Mouse (Mus musculus) fat pad, adult 2 months (tissue): ENCODE measurements around the gene Fscn2.
"Not testable (repeated sequence)": the region's sequence is repeated elsewhere in the genome, so short reads cannot be mapped to it uniquely, and the experiment has no call there.

Source experiments
- DNase-seq: peaks from one replicate; pipeline ENCODE4 v3.0.0-alpha.2; 2011; ENCODE audit warnings: low read depth, low spot score; ENCODE audit errors: extremely low read depth

Fscn2 gene

DNA sequence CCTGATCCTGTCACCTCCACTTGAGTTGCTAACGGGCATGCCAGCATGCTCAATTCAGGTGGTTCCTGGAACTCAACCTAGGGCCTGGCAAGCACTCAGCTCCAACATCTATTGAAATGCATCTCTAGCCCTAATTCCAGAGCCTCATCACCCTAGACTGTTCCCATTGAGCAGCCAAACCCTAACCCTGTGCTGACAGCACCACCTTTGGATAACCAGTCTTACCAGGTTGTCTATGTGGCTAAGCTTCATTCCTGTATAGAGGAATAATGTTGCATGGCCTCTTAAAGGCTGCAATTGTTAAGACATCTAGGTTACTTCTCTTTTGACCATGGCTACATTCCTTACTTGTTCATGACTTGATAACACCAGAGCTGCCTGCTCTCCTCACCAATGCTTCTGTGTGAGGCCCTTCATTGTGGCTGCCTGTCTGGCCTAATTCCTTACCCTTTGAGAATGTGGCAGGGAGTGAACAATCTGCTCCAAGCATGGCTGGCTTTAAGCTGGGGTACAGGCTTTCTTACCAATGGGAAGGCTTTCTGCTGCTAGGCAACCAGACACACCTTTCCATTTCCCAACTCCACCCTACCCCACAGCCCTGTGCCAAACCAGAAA is 16.2 kb upstream of the Fscn2 start:
- DNase-seq, result no peak

DNA sequence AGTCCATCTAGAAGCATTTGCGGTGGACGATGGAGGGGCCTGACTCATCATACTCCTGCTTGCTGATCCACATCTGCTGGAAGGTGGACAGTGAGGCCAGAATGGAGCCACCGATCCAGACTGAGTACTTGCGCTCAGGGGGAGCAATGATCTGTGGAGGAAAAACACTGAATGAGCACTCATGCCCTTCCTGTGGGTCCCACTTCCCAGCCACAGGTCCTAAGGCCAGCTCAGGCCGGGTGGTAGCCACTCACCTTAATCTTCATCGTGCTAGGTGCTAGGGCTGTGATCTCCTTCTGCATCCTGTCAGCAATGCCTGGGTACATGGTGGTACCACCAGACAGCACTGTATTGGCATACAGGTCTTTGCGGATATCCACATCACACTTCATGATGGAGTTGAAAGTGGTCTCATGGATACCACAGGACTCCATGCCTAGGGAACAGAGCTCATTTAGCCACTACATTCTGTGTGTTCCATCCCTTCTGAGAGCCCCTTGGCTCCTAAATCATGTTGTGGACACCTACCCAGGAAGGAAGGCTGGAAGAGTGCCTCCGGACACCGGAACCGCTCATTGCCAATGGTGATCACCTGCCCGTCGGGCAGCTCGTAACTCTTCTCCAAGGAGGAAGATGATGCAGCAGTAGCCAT is 14.8 kb upstream of the Fscn2 start:
- DNase-seq, result not testable (repeated sequence)

DNA sequence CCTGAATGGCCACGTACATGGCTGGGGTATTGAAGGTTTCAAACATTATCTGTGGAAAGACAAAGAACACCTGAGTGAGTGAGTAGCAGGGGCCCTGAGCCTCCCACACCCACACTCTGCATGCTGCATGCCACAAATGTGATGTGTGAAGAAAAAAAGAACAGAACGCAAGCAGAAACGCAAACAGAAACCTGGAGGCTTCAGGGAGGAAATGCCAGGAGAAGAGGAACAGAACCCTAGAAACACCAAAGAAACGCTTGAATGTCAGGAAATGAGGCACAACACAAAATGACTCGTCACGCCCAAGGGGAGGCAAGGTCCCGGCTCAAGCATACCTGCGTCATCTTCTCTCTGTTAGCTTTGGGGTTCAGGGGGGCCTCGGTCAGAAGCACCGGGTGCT is 14.0 kb upstream of the Fscn2 start:
- no peak for DNase-seq

DNA sequence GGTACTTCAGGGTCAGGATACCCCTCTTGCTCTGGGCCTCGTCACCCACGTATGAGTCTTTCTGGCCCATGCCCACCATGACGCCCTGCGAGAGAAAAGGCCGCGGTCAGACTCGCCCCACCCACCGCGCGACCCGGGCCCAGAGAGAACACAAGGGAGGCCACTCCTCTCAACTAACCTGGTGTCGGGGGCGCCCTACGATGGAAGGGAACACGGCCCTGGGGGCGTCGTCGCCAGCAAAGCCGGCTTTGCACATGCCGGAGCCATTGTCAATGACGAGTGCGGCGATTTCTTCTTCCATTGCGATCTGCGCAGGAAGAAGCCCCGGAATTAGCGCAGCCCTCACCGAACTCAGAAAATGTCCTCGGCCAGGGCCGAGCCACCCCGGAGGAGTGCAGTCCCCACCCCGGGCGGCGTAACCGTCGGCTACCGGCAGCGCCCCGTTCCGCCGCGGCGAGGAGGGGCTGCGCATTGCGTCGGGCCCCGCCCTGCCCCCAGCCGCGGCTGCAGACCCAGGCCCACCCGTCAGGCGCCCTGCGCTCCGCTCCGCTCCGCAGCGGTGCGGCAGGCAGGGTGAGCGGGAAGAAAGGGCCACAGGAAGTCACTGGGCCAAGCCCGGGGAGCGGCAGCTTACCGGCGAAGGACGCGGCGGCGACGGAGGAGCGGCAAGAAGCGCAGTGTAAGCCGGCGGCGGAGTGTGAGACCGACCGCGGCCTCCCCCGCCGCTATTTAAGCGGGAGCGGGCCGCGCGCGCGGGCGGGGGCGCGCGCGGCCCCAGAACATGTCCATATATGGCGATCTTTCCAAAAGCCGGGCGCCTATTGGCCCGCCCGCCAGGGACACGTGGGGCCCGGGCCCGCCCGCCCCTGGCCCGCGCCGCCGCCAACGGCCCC is 13.3 kb upstream of the Fscn2 start, which contains the start of gene Actg1:
Gene Actg1 (minus strand): TSS at position 752 of the 893 bp plus-strand sequence.
- DNase-seq, result no peak

DNA sequence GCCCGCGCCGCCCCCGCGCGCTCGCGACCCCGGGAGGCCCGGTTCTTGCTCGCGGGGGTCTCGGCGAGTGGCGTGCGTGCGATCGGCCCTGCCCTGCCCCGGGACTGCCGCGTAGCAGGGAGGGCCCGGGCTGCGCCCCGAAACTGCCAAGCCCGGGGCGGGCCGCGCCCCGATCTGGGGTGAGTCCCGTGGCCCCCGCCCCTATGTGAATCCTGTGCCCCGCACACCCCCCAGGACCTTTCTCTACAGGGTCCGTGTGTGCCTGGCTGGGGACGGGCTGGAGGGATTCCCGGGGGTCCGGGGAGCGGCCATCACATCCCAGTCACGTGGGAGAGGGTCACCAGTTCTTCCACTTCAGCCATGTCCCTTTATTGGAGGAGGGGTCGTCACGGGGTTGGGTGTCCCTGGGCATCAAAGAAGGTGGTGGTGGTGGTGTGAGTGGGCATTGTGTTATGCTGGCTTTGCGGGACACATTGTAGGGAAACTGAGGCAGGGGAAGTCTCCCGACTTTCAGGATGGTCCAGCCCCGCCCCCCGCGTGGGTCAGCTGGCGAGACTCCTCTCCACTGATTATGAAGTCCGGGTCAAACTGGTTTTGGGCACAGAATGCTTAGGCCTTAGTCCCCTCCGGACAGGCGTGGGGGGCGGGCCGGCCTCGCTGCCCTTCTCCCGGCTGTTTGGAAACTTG is 12.5 kb upstream of the Fscn2 start:
- DNase-seq, result no peak

DNA sequence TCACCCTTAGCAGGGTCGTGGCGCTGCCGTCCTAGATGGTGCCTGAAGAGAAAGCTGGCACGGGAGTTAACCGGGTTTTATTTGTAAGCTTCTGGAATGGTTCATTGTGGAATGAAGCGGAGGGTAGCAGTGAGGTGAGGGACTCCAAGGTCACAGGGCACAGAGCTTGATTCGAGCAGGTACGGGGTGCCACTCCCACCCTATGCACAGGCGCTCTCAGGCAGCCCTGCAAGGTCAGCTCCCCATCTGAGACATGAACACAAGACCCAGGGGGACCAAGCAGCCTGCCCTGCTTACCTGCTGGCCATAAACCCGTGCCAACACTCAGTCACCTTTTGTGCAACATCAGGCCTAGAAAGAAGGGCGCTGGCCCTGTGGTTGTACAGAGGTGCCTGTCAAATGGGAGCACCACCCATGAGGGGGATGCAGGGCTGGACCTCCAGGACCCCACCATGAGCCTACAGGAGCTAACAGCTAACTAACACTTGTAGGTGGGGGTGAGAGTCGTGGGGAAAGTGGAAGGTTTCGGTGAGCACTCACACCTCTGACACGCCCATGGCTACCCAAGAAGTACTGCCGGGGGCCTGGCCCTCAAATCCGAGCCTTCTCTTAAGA is 11.9 kb upstream of the Fscn2 start:
- no peak for DNase-seq

DNA sequence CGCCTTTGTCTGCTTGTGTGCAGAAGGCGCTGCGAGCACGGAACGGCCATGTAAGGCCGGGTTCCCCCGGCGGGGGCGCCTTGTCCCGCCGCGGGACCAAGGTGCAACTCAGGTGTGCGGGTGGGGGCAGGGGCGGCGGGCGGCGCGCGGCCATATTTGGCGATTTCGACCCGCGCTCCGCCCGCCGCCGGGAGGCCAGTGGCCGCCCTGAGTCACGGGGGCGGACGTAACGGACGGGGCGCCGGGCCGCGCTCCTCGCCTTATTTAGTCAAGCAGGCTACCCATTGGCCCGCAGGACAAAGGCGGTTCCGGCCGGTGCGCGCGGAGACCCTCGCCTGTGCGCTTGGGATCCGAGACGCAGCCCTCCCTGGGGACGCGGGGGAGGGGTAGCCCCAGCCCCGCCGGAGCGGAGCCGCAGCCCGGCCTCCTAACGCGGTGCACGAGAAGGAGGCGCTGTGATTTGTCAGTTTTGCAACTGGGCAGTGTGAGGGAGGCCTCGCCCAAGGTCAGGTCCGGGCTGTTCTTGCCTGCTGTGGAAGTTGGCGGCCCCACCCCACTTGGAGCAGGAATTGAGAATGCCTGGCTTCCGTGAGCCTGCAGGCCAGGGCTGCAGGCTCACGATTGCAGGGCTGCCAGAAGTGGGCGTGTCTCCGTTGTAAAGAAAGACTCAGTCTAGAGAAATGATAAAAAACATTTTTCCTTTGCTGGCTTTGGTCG is 11.2 kb upstream of the Fscn2 start:
- DNase-seq, result no peak

DNA sequence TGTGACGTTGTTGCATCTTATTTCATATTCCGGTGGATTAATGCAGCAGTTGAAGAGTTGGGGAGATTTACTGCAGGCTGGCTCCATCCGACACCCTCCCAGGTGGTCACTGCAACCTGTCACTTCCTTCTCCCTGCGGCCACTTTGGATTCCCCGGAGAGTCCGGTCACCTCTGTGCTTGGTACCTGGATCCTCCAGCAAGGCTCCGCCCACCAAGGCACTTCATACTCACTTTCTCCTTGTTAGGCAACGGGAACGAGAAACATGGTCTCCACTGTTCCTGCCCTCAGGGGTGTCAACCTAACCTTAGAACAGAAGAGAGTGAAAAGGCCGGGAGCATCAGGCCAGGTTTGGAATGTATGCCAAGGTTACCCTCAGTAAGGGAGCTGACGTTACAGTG is 10.6 kb upstream of the Fscn2 start:
- DNase-seq, result no peak

DNA sequence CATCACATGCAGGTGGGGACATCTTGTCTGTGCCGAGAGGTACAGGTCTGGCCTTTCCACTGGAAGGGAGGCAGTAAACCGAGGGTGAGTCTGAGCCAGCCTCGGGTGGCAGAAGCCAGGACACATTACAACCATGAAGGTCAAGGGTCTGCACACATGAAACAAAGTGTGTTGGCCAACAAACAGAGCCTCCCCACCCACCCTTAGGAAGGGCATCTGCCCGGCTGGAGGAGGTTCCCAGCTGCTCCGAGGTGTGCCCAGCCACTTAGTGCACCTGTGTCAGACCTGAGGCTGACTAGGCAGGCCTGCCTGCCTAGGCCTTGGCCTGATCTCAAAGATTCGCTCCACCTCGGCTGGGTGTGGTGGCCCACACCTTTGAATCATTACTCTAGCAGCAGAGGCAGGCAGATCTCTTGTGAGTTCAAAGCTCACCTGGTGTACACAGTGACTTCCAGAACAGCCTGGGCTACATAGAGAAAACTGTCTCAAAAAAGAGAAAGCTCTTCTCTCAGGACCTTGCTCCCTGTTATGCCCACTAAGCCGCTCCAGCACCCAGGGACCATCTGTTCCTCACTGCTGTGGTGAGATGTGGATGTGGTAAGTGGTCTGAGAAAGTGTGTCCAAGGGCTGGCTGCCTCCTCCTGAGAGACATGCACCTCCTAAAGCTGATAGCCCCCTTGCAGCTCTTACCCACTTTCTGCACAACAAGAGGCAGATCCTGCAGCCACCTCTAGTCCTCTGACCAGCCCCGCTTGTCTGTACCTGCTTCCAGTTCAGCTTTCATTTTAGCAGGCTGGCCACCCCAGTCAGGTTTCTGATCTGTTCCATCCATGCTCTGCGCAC is 9.9 kb upstream of the Fscn2 start:
- no peak for DNase-seq

DNA sequence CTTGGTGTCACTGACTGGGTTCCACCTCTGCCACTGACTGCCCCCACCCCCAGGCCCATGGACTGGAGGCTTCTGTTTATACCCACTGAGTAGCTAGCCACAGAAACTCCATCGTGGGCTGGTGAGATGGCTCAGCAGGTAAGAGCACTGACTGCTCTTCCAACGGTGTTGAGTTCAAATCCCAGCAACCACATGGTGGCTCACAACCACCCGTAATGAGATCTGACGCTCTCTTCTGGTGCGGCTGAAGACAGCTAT is 9.3 kb upstream of the Fscn2 start:
- DNase-seq, result not testable (repeated sequence)

DNA sequence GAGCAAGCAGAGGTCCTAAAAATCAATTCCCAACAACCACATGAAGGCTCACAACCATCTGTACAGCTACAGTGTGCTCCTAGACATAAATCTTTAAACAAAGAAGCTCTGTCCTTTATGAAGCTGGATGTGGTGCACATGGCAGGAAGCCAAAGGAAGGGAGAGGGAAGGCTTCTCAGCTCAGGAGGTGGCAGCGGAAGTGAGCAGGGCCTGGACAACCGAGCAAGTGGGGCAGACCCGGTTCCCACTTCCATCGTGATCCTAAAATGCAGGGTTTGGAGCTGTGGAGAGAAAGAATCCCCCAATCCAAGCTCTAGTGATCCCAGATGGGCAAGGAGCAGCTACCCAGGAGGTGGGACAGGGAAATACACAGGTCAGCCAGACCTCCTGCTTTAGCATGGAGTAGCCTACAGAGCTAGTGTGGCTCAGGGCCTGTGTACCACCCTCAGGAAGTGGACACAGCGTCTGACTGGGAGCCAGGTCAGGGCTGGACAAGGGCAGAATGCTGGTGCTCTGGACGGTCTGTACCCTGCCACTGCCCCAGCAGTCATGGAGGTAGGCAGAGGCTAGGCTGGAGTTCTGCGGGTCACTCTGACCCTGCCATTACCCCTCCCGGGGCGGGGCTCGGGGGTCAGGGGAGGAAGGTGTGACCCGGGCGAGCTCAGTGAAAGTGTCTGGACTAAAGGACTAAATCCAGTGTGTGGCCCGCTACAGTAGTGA is 8.6 kb upstream of the Fscn2 start:
- no peak for DNase-seq

DNA sequence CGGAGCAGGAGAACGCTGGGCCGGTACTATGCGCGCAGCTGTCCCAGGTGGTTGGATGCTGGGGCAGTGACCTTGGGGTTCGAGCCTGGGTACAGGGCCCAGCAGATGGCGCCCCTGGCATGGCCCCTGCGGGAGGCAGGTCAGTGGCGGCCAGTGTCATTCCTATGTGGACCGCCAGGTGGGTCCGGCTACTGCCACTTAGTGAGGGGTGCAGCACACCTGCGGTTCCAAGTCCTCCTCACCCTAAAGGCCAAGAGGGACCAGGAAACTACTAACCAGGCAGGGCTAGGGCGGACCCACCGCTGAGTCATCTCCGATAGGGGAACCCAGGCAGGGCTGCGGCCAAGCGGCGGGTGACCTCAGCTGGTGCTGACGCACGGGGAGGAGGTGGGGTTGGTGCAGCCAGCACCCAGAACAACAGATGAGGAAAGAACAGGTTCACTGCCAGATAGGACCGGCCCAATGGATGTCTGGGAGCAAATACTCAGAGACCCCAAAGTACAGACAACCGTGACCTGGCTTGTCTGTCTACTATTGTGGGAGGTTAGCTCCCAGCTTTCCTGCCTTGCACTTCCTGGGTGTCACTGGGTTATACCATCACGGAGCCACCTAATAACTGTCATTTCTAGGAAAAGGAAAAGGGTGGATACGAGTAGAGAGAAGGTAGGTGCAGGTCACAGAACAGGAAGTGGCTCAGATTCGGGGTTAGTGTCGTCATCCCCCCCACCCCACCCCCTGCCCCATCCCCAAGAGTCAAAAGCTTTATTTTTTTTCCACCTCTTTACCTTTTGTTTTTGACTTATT is 7.6 kb upstream of the Fscn2 start:
- DNase-seq, result no peak

DNA sequence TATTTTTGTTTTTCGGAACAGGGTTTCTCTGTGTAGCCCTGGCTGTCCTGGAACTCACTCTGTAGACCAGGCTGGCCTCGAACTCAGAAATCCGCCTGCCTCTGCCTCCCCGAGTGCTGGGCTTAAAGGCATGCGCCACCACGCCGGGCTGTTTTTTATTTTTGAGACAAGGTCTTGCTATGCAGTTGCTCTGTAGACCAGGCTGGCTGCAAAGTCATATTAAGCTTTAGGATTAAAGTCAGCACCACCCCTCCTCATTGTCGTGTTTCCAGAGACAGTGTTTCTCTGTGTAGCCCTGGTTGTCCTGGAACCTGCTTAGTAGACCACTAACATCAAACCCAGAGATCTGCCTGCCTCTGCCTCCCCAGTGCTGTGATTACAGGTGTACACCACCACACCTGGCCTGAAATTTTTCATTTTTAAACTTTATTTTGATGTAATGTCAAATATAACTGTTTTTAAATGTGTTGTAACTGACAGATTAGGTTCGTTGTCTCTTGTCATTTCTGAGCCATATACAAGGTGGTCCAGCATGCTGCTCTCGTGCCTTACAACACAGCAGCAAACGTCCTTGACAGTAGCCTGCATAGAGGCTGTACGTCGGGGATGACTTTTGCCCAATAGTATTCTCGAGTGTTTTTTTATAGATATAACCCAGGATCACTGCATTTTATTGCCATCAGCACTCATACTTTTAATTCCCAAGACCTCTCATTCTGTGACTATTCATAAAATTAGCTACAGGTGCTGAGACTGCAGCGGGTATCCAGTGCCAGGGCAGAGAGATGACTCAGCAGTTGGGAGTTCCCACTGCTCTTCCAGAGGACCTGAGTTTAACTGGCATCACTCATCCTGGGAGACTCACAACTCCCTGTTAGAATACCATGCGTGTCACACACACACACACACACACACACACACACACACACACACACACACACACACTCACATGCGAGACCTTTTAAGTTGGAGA is 6.7 kb upstream of the Fscn2 start:
- DNase-seq, result no peak

DNA sequence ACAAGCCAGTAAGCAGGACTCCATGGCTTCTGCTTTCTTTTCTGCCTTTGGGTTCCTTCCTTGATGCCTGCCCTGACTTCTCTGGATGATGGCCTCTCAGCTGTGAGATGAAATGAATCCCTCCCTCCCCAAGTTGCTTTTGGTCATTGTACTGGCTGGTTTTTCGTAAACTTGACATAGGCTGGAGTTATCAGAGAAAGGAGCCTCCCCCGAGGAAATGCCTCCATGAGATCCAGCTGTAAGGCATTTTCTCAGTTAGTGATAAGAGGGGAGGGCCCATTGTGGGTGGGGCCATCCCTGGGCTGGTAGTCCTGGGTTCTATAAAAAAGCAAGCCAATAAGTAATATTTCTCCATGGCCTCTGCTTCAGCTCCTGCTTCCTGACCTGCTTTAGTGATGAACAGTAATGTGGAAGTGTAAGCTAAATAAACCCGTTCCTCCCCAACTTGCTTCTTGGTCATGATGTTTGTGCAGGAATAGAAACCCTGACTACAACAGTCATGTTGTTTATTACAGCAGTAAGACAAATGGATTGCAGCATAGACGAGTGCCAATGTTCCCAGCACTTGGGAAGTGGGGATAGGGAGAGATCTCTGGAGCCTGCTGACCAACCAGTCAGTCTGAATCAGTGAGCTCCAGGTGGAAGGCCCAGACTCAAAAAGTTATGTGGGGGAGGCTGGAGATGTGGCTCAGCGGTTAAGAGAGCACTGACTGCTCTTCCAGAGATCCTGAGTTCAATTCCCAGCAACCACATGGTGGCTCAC is 5.9 kb upstream of the Fscn2 start:
- DNase-seq, result no peak

DNA sequence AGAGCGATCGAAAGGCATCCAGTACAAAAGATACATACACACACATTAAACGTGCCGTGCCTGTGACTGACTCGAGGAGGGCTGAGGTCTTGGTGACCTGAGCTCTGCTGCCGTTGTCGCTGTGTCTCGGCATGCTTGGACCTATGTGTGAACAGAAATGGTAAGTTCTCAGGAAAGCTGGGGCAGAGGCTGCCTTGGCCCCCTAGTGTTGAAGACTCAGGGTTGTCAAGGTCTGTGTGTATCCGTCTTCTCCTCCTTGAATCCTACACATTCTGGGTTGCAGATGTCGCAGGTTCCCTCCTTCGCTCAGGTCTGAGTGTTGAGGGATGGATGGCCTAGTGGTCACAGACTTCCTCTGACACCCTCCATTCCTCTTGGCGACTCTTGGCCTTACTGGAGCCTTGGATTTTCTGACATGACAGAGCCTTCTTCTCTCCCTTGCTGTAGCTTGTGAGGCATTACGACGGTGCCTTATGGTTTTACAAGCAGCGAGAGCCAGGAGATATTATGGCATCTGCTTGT is 5.0 kb upstream of the Fscn2 start:
- no peak for DNase-seq

DNA sequence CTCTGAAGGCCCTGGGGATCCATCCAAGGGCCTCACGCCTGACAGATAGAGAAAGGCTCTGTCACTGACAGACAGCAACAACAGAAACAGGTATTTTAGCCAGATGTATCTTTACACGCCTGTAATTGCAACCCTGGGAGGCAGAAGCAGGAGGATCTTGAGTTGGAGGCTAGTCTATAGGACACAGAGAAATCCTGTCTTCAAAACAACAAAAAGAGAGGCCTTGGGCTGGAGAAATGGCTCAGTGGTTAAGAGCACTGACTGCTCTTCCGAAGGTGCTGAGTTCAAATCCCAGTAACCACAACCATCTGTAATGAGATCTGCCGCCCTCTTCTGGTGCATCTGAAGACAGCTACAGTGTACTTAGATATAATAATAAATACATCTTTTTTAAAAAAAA is 4.4 kb upstream of the Fscn2 start:
- DNase-seq, result no peak
